Mouse (Mus musculus) adrenal gland, postnatal 36 days (tissue): Measurements from ENCODE around the gene Plekha5. TPM values are rescaled to one million over a fixed set of nuclear protein-coding genes. Genes with fewer than 3 reads are reported as not detected.
"Not testable (repeated sequence)": the region's sequence is repeated elsewhere in the genome, so short reads cannot be mapped to it uniquely, and the experiment has no call there.

ENCODE experiments used
- DNase-seq, 2 experiments: peaks; one replicate each; pipeline ENCODE4 v3.0.0; 2021; ENCODE audit warnings: mixed read lengths in 1 of 2
- total RNA-seq, 2 experiments: library from RNA; stranded (reverse); gene quantifications; 2 replicates each; pipeline ENCODE4 v1.2.3; 2021

Gene Plekha5
- total RNA-seq, 2 experiments from 2014 or later, result 24.0 to 43.9 TPM

DNA sequence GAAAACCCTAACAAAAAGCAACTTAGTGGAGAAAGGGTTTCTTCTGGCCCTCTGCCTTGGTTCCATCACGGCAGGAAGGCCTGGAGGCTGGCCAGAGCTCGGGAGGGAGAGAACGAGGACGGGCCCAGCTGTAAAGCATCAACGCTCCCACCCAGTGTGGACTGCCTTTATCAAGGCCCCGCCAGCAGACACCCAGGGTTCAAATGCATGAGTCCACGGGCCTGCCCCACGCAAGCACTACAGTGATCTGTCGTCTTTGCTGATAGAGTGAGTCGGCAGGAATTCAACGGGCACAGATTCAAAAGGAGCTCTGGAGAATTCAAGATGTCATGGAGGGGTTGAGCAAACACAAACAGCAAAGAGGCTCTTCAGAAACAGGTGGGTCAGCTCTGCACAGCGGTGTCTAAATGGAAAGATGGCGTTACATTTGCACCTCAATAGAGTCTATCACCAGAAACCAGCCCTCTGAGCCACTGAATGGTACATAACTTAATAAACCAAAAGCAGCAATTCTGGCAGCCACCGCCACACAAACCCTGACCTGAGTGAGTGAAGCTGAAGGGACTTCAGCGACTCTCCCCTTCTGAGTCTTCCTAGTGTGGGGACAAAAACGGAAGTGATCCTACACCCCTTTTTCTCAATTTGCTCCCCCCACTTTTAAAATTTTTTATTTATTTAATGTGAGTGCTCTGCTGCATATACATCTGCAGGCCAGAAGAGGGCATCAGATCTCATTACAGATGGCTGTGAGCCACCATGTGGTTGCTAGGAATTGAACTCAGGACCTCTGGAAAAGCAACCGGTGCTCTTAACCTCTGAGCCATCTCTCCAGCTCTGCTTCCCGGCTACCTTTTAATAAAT, 153.3 kb downstream of the Plekha5 start:
- no peak for DNase-seq

DNA sequence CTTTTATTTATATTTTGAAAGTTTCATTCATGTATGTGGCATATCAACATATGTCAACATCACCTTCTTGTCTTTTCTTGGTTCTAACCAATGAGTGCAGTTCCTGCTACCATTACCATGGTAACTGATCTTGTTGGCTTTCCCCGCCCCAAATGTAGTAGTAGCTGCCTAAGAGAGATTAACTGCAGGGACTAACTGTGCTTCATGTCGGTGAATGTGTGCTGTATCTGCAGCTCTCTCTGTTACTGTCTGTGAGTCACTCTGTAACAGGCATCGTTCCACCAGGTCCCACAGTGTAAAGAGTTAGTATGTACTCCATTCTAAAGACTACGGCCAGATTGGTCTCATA, 153.9 kb downstream of the Plekha5 start:
- DNase-seq, result no peak

DNA sequence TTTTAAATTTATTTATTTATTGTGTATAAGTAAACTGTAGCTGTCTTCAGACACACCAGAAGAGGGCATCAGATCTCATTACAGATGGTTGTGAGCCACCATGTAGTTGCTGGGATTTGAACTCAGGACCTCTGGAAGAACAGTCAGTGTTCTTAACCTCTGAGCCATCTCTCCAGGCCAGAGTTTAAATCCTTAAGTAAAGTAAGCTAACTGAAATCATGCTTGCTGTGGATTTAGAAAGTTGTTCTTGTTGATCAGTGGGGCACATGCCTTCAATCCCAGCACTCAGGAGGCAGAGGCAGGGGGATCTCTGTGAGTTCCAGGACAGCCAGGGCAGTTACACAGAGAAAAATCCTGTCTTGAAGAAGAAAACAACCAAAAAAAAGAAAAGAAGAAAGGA, 155.1 kb downstream of the Plekha5 start:
- not testable (repeated sequence) for DNase-seq

DNA sequence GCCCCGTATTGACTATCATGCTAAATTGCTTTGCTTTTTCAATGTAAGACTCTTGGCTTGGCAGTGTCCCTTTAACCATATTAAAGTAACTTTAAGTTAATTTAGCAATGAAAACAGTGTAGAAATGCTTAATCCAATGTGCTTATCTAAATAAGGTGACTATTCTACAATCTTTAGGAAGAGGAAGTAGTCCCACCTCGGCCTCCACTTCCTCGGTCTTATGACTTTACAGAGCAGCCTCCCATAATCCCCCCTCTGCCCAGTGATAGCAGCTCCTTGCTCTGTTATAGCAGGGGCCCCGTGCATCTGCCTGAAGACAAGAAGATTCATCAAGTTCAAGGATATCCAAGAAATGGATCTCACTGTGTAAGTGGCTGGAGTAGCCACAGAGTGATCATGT, 156.3 kb downstream of the Plekha5 start:
- no peak for DNase-seq

DNA sequence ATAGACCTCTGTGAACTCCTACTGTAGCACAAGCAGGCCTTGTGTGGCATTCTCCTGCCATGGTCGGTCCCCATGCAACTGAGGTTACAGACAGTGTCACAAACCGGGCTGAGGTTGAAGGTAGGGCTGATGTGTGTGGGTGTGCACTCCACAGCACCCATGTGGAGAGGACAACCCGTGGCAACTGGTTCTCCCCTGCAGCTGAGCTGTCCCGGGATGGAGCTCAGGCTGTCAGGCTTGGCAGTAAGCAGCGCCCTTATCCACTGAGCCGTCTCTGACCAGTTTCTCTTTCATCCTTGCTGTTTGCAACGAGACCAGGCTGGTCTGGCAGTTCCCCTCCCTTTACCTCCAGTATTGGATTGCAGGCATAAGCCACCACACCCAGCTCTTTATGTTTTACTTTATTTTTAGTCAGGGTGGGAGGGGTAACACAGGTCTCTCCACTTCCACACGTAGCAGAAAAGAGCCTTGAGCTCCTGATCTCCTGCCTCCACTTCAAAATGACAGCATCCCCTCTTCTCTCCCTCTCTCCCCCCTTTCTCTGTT, 162.9 kb downstream of the Plekha5 start:
- DNase-seq, result no peak

GRCm38 (mm10) chr6:140591331-140591730, 167.5 kb downstream of the Plekha5 start:
- DNase-seq, result peak; percentile 49 to 59

GRCm38 (mm10) chr6:140592713-140593112, 168.9 kb downstream of the Plekha5 start:
- DNase-seq, result no peak

DNA sequence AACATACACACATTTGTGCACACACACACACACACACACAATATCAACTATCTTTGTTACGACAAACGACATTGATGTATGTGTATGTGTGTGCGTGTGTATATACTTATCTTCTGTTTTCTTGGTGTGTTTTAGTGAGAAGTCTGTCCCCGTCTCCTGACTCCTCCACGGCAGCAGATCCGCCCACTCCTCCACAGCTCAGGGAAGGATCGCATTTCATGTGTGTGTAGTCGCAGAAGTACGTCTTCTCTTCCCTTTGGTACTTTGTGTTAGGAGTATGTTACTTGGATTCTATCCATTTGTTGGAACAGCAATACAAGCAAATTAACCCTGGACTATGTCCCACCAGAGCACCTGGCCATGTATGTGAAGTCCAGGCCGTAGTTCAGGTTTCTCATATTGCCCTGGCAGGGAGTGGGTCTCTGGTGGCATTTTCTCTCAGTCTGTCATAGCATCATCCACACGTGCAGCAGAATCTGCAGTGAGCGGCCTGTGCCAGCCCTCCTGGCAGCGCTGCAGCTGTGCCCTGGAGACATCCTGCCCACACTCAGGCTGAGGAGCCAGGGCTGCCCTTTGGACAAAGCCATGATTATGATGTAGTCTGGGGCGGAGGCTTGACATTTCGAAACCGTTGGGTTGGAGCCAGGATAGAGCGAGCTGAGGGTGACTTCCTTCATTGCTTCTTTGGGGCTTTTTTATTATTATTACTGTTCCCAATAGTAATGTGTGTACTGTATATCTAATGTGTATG, 169.7 kb downstream of the Plekha5 start:
- DNase-seq, result peak; percentile 85 to 87

DNA sequence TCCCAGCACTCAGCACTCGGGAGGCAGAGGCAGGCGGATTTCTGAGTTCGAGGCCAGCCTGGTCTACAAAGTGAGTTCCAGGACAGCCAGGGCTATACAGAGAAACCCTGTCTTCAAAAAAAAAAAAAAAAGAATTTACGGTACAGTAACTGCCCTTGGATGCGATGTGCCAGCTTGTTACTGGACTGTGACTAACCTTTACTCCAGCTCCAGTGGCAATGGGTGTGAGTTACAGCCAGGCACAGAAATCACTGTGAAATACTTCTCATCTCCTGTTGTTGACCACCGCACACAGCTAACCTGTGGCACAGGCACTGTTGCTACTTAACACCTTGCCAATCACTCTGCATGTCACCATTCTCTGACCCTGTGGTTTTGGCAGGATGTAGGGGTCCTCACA, 171.7 kb downstream of the Plekha5 start:
- DNase-seq, result not testable (repeated sequence)

GRCm38 (mm10) chr6:140597381-140598329, 173.8 kb downstream of the Plekha5 start:
- no peak for DNase-seq

DNA sequence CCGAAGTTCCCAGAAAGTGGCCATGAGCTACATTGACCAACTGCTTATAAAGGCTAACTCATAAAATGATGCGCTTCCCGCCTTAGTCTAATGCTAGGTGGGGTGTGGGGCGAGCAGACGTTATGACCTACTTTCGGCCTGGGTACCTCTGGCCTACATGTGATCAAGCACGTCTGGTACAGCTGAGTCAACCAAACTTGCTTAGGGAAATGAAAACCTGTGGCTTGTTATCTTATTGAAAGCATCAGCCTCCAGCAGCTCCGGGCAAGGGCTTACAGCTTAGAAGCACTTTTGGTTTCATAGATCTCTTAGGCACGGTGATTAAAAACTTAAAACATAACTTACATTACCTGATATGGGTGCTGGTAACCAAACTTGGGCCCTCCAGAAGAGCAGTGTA, 174.7 kb downstream of the Plekha5 start:
- DNase-seq, result no peak

DNA sequence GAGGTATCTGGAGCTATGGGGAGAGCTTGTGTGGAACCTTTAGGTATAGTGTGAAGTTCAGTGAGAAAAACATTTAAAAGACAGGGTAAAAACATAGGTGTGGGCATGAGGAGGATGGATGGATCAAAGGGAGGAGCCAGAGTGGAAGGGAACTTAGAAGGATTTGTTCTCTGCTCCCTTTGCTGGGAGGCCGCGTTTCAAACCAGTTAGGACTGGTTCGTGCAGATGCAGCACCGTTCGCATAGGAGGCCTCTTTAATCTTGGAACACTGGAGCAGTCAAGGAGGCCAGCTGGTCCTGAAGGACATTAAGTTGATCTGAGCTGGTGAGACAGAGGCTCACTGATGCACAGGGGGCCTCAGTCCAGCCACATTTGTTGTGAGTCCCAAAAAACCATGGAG, 175.5 kb downstream of the Plekha5 start:
- DNase-seq, result no peak

DNA sequence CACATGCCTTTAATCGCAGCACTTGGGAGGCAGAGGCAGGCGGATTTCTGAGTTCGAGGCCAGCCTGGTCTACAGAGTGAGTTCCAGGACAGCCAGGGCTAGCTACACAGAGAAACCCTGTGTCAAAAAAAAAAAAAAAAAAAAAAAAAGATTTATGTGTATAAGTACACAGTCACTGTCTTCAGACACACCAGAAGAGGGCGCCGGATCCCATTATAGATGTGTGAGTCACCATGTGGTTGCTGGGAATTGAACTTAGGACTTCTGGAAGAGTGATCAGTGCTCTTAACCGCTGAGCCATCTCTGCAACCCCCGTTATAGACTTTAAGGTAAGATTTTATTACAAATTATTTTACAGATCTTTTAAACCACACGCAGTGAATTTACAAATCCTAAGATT, 176.8 kb downstream of the Plekha5 start:
- DNase-seq, result not testable (repeated sequence)

GRCm38 (mm10) chr6:140601175-140601574, 177.3 kb downstream of the Plekha5 start:
- no peak for DNase-seq

DNA sequence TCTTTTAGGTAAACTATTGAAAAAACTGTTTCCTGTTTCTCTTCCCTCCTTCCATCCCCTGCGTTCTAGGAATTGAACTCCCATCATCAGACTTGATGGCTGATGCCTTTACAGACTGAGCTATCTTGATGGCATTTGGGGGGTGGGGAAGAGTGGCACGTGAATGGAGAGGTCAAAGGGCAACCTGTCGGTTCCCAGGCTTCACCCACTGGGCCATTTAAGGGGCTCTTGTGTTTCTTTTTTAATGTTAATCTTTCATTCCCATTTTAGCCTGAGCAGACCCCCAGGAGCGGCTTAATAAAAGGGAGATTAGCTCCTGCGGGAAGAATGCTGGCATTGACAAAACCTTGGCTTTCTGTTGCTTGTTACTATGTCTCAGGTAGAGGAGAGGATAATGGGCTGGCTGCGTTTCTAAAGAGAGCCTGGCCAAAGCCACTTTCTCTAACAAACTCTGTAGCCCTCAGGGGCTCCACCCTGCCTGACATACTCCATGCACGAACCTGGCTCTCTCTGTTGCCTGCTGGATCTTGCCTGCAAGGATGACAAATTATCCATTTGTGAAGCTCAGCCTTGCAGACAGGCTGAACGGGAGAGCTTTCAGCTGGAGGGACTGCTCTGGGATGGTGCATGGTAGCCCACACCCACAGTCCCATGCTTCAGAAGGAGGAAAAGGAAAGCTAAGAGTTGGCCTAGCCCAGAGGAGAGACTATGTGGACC, 179.5 kb downstream of the Plekha5 start:
- DNase-seq, result no peak

- not testable (repeated sequence) for DNase-seq
These were observed 181.3 kb downstream of the Plekha5 start for GRCm38 (mm10) chr6:140605173-140605572.

DNA sequence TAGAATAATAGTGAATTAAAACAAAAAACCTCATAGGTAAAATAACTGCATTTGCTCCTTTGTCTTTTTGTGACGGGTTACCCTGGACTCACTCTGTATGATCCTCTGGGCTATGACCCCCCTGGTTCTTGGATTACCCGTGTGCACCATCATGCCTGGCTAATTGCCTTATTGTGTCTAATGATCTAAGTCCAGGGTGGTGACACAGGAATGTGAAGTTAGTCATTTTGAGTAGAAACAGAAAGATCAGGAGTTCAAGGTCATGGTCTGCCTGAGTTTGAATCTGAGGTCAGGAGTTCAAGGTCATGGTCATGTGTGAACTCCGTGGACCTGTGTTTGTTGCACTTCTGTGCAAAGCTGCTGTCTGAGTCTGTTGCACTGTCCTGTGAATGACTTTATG, 181.9 kb downstream of the Plekha5 start:
- no peak for DNase-seq

GRCm38 (mm10) chr6:140606534-140606933, 182.7 kb downstream of the Plekha5 start:
- no peak for DNase-seq

DNA sequence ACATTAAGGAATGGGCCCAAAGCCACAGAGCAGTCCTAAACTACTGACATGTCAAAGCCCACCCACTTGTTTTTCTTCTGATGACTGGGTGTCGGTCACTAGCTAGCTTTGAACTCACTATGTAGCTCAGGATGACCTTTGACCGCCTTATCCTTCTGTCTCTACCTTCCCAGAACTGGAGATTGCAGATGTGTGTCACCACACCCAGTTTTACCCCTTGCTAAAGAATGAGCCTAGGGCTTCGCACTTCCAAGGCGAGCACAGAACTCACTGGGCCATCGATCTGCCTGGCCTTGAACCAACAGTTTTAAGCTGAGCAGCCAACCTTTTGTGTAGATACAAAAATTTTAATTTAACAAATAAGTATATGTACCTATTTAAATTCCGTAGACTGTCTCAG, 184.8 kb downstream of the Plekha5 start:
- no peak for DNase-seq

DNA sequence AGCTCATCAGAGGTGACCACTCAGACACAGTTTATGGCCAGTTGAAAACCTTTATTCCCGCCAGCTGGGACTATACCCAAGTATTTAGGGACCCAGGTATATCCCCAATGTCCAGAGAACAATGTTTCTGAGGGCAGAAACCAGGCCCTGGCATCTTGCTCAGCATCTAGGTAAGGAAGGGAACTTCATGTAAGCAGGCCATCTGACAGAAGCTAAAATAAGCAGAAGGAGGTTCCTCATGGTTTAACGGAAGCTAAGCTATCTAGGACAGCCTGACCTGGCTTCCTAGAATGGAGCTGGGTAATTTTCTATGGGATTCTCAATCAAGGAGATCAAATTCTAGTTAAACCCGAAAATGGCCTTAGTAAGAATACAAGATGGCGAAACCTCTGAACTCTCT, 185.7 kb downstream of the Plekha5 start:
- DNase-seq, result no peak

DNA sequence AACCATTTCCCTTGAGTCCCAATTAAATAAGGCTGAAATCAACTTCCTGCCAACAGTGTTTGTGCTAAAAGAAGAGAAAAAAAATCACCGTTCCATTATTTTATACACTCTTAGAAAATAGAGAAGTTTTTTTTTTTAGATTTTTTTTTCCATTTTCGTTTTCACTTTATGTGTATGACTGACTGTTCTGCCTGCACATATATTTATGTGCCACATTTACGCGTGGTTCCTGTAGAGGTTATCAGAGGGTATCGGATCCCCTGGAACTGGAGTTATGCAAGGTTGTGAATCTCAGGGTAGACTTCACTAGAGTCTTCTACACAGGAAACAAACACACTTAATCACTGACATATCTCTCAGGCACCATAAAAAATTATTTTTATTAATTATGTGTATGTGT, 186.3 kb downstream of the Plekha5 start:
- DNase-seq, result no peak
